Mouse (Mus musculus) CH12.LX (cell line): ENCODE data around the gene Chmp5. TPM values are rescaled to one million over a fixed set of nuclear protein-coding genes. Genes with fewer than 3 reads are reported as not detected.

ENCODE experiments used
- DNase-seq: peaks from one replicate; pipeline ENCODE4 v3.0.0-alpha.2; 2013; ENCODE audit errors: extremely low read depth
- H3K27ac ChIP-seq: 2 replicates; pipeline ENCODE4 v1.5.1; 2012; ENCODE audit warnings: low read depth, mild to moderate bottlenecking, control low read depth, moderate library complexity; ENCODE audit not compliant: insufficient read depth
- H3K27me3 ChIP-seq: replicated peaks from 2 replicates; pipeline ENCODE3; 2012; ENCODE audit warnings: inconsistent platforms
- H3K36me3 ChIP-seq, 2 experiments: replicated peaks in 1 of 2; 2 replicates each; pipeline versions ENCODE3 to v1.6.1; 2012; ENCODE audit warnings: inconsistent platforms in 1 of 2, low read length in 1 of 2, mild to moderate bottlenecking in 1 of 2, mixed read lengths in 1 of 2, moderate library complexity in 1 of 2; ENCODE audit not compliant: control insufficient read depth in 1 of 2, insufficient read depth in 1 of 2
- H3K4me1 ChIP-seq, 2 experiments: 2 replicates each; pipeline ENCODE4 v1.6.1; 2012; ENCODE audit warnings: inconsistent platforms in 1 of 2, moderate library complexity in 1 of 2; ENCODE audit not compliant: insufficient read depth in 2 of 2, control insufficient read depth in 1 of 2
- H3K4me2 ChIP-seq: 2 replicates; pipeline ENCODE4 v1.6.1; 2012; ENCODE audit warnings: low read depth, mild to moderate bottlenecking, control low read depth; ENCODE audit not compliant: poor library complexity, insufficient read depth, severe bottlenecking
- H3K4me3 ChIP-seq, 3 experiments: fragments of 150-350 bp in 1 of 3; sonication (generic) in 1 of 3; replicated peaks in 1 of 3; 2 replicates each; pipeline versions ENCODE3 to v1.5.1; 2011 to 2012; ENCODE audit warnings: low read depth in 2 of 3, low read length in 2 of 3, mild to moderate bottlenecking in 2 of 3, moderate library complexity in 2 of 3, control low read depth in 1 of 3, improper control_type of control experiment in 1 of 3, inconsistent platforms in 1 of 3, mixed read lengths in 1 of 3; ENCODE audit not compliant: poor library complexity in 1 of 3
- H3K79me2 ChIP-seq: replicated peaks from 2 replicates; pipeline ENCODE4 v1.6.1; 2012; ENCODE audit warnings: mild to moderate bottlenecking, moderate library complexity; ENCODE audit not compliant: control insufficient read depth, poor library complexity, insufficient read depth, severe bottlenecking; ENCODE audit errors: extremely low read depth
- H3K9ac ChIP-seq: 2 replicates; pipeline ENCODE4 v1.6.1; 2012; ENCODE audit warnings: low read depth, mild to moderate bottlenecking, control low read depth, moderate library complexity; ENCODE audit not compliant: insufficient read depth
- H3K9me3 ChIP-seq: replicated peaks from 2 replicates; pipeline ENCODE3; 2012; ENCODE audit warnings: low read length, inconsistent platforms, mixed read lengths
- BHLHE40 ChIP-seq: IDR thresholded peaks from 2 replicates; pipeline ENCODE4 v1.6.1; 2011; ENCODE audit warnings: mild to moderate bottlenecking, low read depth, low read length, improper control_type of control experiment
- CHD1 ChIP-seq: IDR thresholded peaks from 2 replicates; pipeline ENCODE4 v1.6.1; 2012; ENCODE audit warnings: low read depth, low read length, improper control_type of control experiment, inconsistent platforms
- CTCF ChIP-seq, 2 experiments: IDR thresholded peaks in 1 of 2; conservative IDR thresholded peaks in 1 of 2; 2 replicates each; pipeline ENCODE4 v1.5.1; 2011 to 2012; ENCODE audit warnings: low read depth in 2 of 2, low read length in 2 of 2, improper control_type of control experiment in 1 of 2, inconsistent platforms in 1 of 2, mild to moderate bottlenecking in 1 of 2, moderate library complexity in 1 of 2
- E2F4 ChIP-seq: IDR thresholded peaks from 2 replicates; pipeline ENCODE4 v1.6.1; 2011; ENCODE audit warnings: low read depth, low read length, improper control_type of control experiment; ENCODE audit not compliant: insufficient replicate concordance
- ELF1 ChIP-seq: IDR thresholded peaks from 2 replicates; pipeline ENCODE4 v1.6.1; 2014; ENCODE audit warnings: low read depth, mild to moderate bottlenecking, inconsistent platforms, low read length, improper control_type of control experiment
- EP300 ChIP-seq: IDR thresholded peaks from 2 replicates; pipeline ENCODE4 v1.6.1; 2011; ENCODE audit warnings: low read length, improper control_type of control experiment
- GABPA ChIP-seq: IDR thresholded peaks from 2 replicates; pipeline ENCODE4 v1.6.1; 2012; ENCODE audit warnings: low read depth, low read length, improper control_type of control experiment, inconsistent platforms; ENCODE audit not compliant: insufficient replicate concordance
- HCFC1 ChIP-seq: IDR thresholded peaks from 2 replicates; pipeline ENCODE4 v1.6.1; 2012; ENCODE audit warnings: low read depth, mild to moderate bottlenecking, inconsistent platforms, low read length, improper control_type of control experiment
- IRF4 ChIP-seq: IDR thresholded peaks from 2 replicates; pipeline ENCODE4 v1.6.1; 2014; ENCODE audit warnings: low read depth, mild to moderate bottlenecking, inconsistent platforms, low read length, improper control_type of control experiment
- JUN ChIP-seq: IDR thresholded peaks from 2 replicates; pipeline ENCODE4 v1.6.1; 2011; ENCODE audit warnings: low read depth, mild to moderate bottlenecking, low read length, improper control_type of control experiment, moderate library complexity; ENCODE audit not compliant: insufficient read depth
- JUND ChIP-seq: conservative IDR thresholded peaks from 2 replicates; pipeline ENCODE4 v1.6.1; 2011; ENCODE audit warnings: low read depth, low read length, improper control_type of control experiment
- MAFK ChIP-seq: IDR thresholded peaks from 2 replicates; pipeline ENCODE4 v1.6.1; 2011; ENCODE audit warnings: low read length, improper control_type of control experiment; ENCODE audit not compliant: insufficient replicate concordance
- MAX ChIP-seq: IDR thresholded peaks from 2 replicates; pipeline ENCODE4 v1.6.1; 2011; ENCODE audit warnings: low read length, improper control_type of control experiment
- MEF2A ChIP-seq: IDR thresholded peaks from 2 replicates; pipeline ENCODE4 v1.6.1; 2014; ENCODE audit warnings: low read depth, mild to moderate bottlenecking, inconsistent platforms, low read length, improper control_type of control experiment, borderline replicate concordance
- MXI1 ChIP-seq: IDR thresholded peaks from 2 replicates; pipeline ENCODE4 v1.6.1; 2011; ENCODE audit warnings: mild to moderate bottlenecking, low read depth, low read length, improper control_type of control experiment
- MYC ChIP-seq: IDR thresholded peaks from 2 replicates; pipeline ENCODE4 v1.6.1; 2011; ENCODE audit warnings: low read depth, mild to moderate bottlenecking, improper control_type of control experiment, low read length
- PAX5 ChIP-seq: IDR thresholded peaks from 2 replicates; pipeline ENCODE4 v1.6.1; 2012; ENCODE audit warnings: low read length, inconsistent platforms, mixed read lengths
- POLR2A ChIP-seq: IDR thresholded peaks from 2 replicates; pipeline ENCODE4 v1.6.1; 2011; ENCODE audit warnings: low read depth, mild to moderate bottlenecking, improper control_type of control experiment, low read length
- RCOR1 ChIP-seq: conservative IDR thresholded peaks from 2 replicates; pipeline ENCODE4 v1.6.1; 2012; ENCODE audit warnings: low read depth, mild to moderate bottlenecking, inconsistent platforms, low read length, improper control_type of control experiment
- SIN3A ChIP-seq: IDR thresholded peaks from 2 replicates; pipeline ENCODE4 v1.6.1; 2012; ENCODE audit warnings: low read length, improper control_type of control experiment, inconsistent platforms
- SMC3 ChIP-seq: IDR thresholded peaks from 2 replicates; pipeline ENCODE4 v1.6.1; 2011; ENCODE audit warnings: low read depth, low read length, improper control_type of control experiment
- TBP ChIP-seq: conservative IDR thresholded peaks from 2 replicates; pipeline ENCODE4 v1.6.1; 2011; ENCODE audit warnings: low read depth, low read length, improper control_type of control experiment
- TCF12 ChIP-seq: IDR thresholded peaks from 2 replicates; pipeline ENCODE4 v1.6.1; 2014; ENCODE audit warnings: low read depth, mild to moderate bottlenecking, inconsistent platforms, low read length, improper control_type of control experiment
- USF1 ChIP-seq: IDR thresholded peaks from 2 replicates; pipeline ENCODE4 v1.6.1; 2014; ENCODE audit warnings: low read depth, mild to moderate bottlenecking, inconsistent platforms, low read length, improper control_type of control experiment
- USF2 ChIP-seq: conservative IDR thresholded peaks from 2 replicates; pipeline ENCODE4 v1.6.1; 2011; ENCODE audit warnings: low read depth, low read length, improper control_type of control experiment
- ZKSCAN1 ChIP-seq: IDR thresholded peaks from 2 replicates; pipeline ENCODE4 v1.6.1; 2012; ENCODE audit warnings: low read depth, inconsistent platforms, low read length, improper control_type of control experiment, borderline replicate concordance
- ZNF384 ChIP-seq: IDR thresholded peaks from 2 replicates; pipeline ENCODE4 v1.6.1; 2012; ENCODE audit warnings: low read depth, low read length, improper control_type of control experiment, inconsistent platforms
- dilution Hi-C: fragments of 300-500 bp; cut with MboI; formaldehyde crosslinking; loops from 2 replicates; pipeline ENCODE4 v1.14.3; 2020; ENCODE audit warnings: low sequenced_read_pairs; ENCODE audit not compliant: extremely low pct_unique_long_range_greater_than_20kb, extremely low pct_ligation_motif_present
- in situ Hi-C: fragments of 300-500 bp; cut with MboI; formaldehyde crosslinking; loops from 3 replicates; pipeline ENCODE4 v1.14.3; 2019; ENCODE audit warnings: low sequenced_read_pairs, low pct_ligation_motif_present, low pct_unique_long_range_greater_than_20kb, mixed read lengths
- polyA plus RNA-seq: library from polyadenylated mRNA; unstranded; fragments of >175 nt; gene quantifications from 2 replicates; pipeline ENCODE4 v1.2.1, GENCODE M21; 2012; ENCODE audit warnings: low read depth; ENCODE audit not compliant: insufficient read length
- total RNA-seq, 2 experiments: library from RNA; depleted of rRNA; stranded (reverse); fragments of 300-350 nt in 1 of 2; fragments of >200 nt in 1 of 2; gene quantifications; 2 replicates each; pipeline ENCODE4 v1.2.3; 2012 to 2014

Gene Chmp5
- total and polyA plus RNA-seq, 3 experiments = 45.9 to 86.7 (median 53.0) TPM

- no peak for TF ChIP-seq ELF1
- Histone ChIP-seq H3K27me3 (no peaks in the 10 kb centered on the region), H3K9me3 (peaks cover 10% of the 10 kb centered on the region), H3K9ac (no peak overlapping the region), H3K79me2 (no peaks in the 10 kb centered on the region), H3K36me3 (no peaks in the 10 kb centered on the region), H3K27ac (no peak overlapping the region), H3K4me3 (no peak overlapping the region), H3K4me1 (peaks cover 0 to 6% of the 10 kb centered on the region in 2 experiments; a peak in 2 of 4 replicates), H3K4me2 (no peak overlapping the region)
- dilution Hi-C loops = no loop called here
- in situ Hi-C loops = no loop called here
- no peak for DNase-seq
Observed at GRCm38 (mm10) chr4:40900071-40900470, 48.1 kb upstream of the Chmp5 start.

DNA sequence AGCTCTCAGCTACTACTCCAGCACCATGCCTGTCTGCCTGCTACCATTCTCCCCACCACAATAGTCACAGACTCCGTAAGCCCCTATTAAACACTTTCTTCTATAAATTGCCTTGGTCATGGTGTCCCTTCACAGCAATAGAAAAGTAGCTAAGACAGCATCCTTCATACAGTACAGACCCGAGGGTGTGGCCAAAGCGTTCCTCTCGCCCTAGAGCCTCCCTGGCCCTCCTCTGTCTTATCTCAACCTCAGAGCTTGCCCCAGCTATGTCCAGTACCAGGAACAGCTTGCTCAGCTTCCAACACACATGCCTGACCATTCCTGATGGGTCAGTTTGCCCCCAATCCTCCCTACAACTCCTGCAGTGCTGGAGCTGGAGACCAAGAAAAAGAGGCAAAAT is 47.6 kb upstream of the Chmp5 start:
- Histone ChIP-seq H3K27me3 (no peaks in the 10 kb centered on the region), H3K36me3 (no peaks in the 10 kb centered on the region), H3K4me1 (peaks cover 0 to 8% of the 10 kb centered on the region in 2 experiments; a peak in 2 of 4 replicates)
- no peak for TF ChIP-seq SMC3
- TF ChIP-seq, all 38 proteins: peak for 0
- H3K4me2 ChIP-seq = no peak overlapping the region
- no peak for DNase-seq
- H3K4me3 ChIP-seq = no peak overlapping the region
- dilution Hi-C loops (no loop called here), in situ Hi-C loops (no loop called here)
- no peak overlapping the region for H3K27ac ChIP-seq
- peaks cover 8% of the 10 kb centered on the region for H3K9me3 ChIP-seq
- H3K79me2 ChIP-seq = no peaks in the 10 kb centered on the region
- H3K9ac ChIP-seq = no peak overlapping the region

DNA sequence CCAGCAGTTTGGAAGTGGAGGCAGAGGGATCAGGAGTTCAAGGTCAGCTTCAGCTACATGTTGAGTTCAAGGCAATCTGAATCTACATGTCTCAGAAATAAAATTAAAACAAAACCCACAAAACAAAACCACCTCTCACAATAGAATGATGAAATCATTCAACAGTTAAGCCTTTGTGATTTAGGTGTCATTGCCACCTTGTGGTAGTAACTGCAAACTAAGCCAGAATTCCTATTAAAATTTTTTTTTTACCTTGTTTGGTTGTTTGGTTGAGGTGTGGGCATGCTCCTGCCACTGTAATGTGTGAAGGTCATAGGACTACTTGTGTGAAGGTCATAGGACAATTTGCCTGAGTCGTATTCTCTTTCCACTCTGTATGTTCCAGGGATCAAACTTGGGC is 41.9 kb upstream of the Chmp5 start:
- Histone ChIP-seq H3K4me1 (peaks cover 0 to 9% of the 10 kb centered on the region in 2 experiments; a peak in 2 of 4 replicates), H3K79me2 (no peaks in the 10 kb centered on the region), H3K4me2 (no peak overlapping the region), H3K9me3 (no peaks in the 10 kb centered on the region), H3K27ac (no peak overlapping the region), H3K9ac (no peak overlapping the region; the same call in 1 of the 2 replicates), H3K36me3 (no peaks in the 10 kb centered on the region), H3K27me3 (no peaks in the 10 kb centered on the region), H3K4me3 (no peak overlapping the region)
- dilution Hi-C loops (no loop called here), in situ Hi-C loops (loop anchor here (5.0 kb wide), 1 partner anchor 134 kb away; no protein-coding TSS in a partner anchor)
- peak; percentile 62 for DNase-seq
- TF ChIP-seq GABPA (no peak), BHLHE40 (no peak), MYC (peak; percentile 29; the same call in 1 of the 2 replicates), CHD1 (no peak), PAX5 (no peak), ZNF384 (peak; percentile 93), RCOR1 (no peak), ELF1 (no peak), MEF2A (0 out of 2 replicates have a peak, but pooled peaks have one; percentile 13), EP300 (no peak), HCFC1 (no peak), CTCF (conservative IDR thresholded peaks at IDR 0.05 in 1 of 2, IDR thresholded peaks at IDR 0.05 in 1 of 2; ENCODE audit: low read depth in 2 of 2, low read length in 2 of 2) (peak in 1 of 2 experiments; percentile 93; a peak in 3 of 4 replicates), E2F4 (no peak), POLR2A (no peak), MAX (no peak), USF1 (no peak), MAFK (no peak), SIN3A (peak; percentile 58; the same call in 1 of the 2 replicates), SMC3 (peak; percentile 93), IRF4 (peak; percentile 25; the same call in 1 of the 2 replicates), USF2 (no peak), TBP (no peak), TCF12 (no peak), JUN (peak; percentile 30), ZKSCAN1 (no peak), MXI1 (no peak), JUND (peak; percentile 73)
